Mouse (Mus musculus): ENCODE measurements around the gene Olfr1487.
"Not testable (repeated sequence)": the region's sequence is repeated elsewhere in the genome, so short reads cannot be mapped to it uniquely, and the experiment has no call there.

Olfr1487 gene

GRCm38 (mm10) chr19:13617075-13617474, at the start of gene Olfr1487:
Olfr1487 (plus strand) TSS chr19:13617375.
- CTCF ChIA-PET, POLR2A ChIA-PET: not testable (repeated sequence)

GRCm38 (mm10) chr19:13583211-13583610, 34.0 kb upstream of the Olfr1487 start, which contains the start of gene Olfr1484:
Olfr1484 (plus strand) TSS chr19:13583511.
- ChIA-PET CTCF (no interaction called here), POLR2A (no interaction called here)

- ChIA-PET POLR2A (no interaction called here), CTCF (no interaction called here)
These were observed 14.1 kb downstream of the Olfr1487 start, which contains the start of gene Olfr1489 for GRCm38 (mm10) chr19:13631321-13631720. Olfr1489 (plus strand) TSS chr19:13631621.

- POLR2A ChIA-PET: no interaction called here
These were observed 33.6 kb downstream of the Olfr1487 start, which contains the start of gene Olfr1490 for GRCm38 (mm10) chr19:13650791-13651190. Olfr1490 (plus strand) TSS chr19:13651091.

More at GRCm38 (mm10) chr19:13650791-13651190, 33.6 kb downstream of the Olfr1487 start, which contains the start of gene Olfr1490:
- CTCF ChIA-PET: no interaction called here

Measured in embryonic stem cell, embryonic (primary cell).